Mouse (Mus musculus) myocyte (in vitro differentiated cells): ENCODE measurements around the gene Gpr183. TPM values are rescaled to one million over a fixed set of nuclear protein-coding genes. Genes with fewer than 3 reads are reported as not detected.

ENCODE experiments used
- H3K27me3 ChIP-seq: one replicate; pipeline ENCODE4 v1.6.1; 2011; ENCODE audit not compliant: control insufficient read depth, insufficient read depth, insufficient read length
- H3K36me3 ChIP-seq: one replicate; pipeline ENCODE4 v1.6.1; 2011; ENCODE audit not compliant: control insufficient read depth, insufficient read depth
- H3K4me2 ChIP-seq: one replicate; pipeline ENCODE4 v1.6.1; 2011; ENCODE audit warnings: low read depth, control low read depth
- H3K4me3 ChIP-seq: one replicate; pipeline ENCODE4 v1.5.1; 2011; ENCODE audit warnings: mild to moderate bottlenecking, control low read depth, moderate library complexity
- H3K79me2 ChIP-seq: one replicate; pipeline ENCODE4 v1.6.1; 2011; ENCODE audit not compliant: control insufficient read depth, insufficient read depth
- H3ac ChIP-seq: one replicate; pipeline ENCODE4 v1.6.1; 2011; ENCODE audit not compliant: control insufficient read depth, insufficient read length
- CEBPB ChIP-seq: IDR thresholded peaks from 2 replicates; pipeline ENCODE4 v1.6.1; 2011; ENCODE audit warnings: mild to moderate bottlenecking, moderate library complexity; ENCODE audit not compliant: poor library complexity, insufficient read depth, severe bottlenecking
- E2F4 ChIP-seq: IDR thresholded peaks from one replicate; pipeline ENCODE4 v1.6.1; 2011; ENCODE audit warnings: mild to moderate bottlenecking, control low read depth, moderate library complexity; ENCODE audit not compliant: insufficient read depth
- MAX ChIP-seq: IDR thresholded peaks from one replicate; pipeline ENCODE4 v1.6.1; 2011; ENCODE audit warnings: low read depth, mild to moderate bottlenecking, control low read depth
- MYOD1 ChIP-seq, 3 experiments: IDR thresholded peaks; one replicate each; pipeline ENCODE4 v1.6.1; 2011; ENCODE audit warnings: control low read depth in 2 of 3, low read depth in 2 of 3, mild to moderate bottlenecking in 2 of 3, moderate library complexity in 1 of 3; ENCODE audit not compliant: insufficient read length in 2 of 3, control insufficient read depth in 1 of 3
- MYOG ChIP-seq, 3 experiments: IDR thresholded peaks; one replicate each; pipeline ENCODE4 v1.6.1; 2011; ENCODE audit warnings: control low read depth in 2 of 3, low read depth in 2 of 3, mild to moderate bottlenecking in 2 of 3; ENCODE audit not compliant: insufficient read length in 2 of 3, control insufficient read depth in 1 of 3, insufficient read depth in 1 of 3
- POLR2A ChIP-seq: IDR thresholded peaks from one replicate; pipeline ENCODE4 v1.6.1; 2011; ENCODE audit warnings: low read depth, mild to moderate bottlenecking, control low read depth, moderate library complexity; ENCODE audit not compliant: insufficient read length
- POLR2AphosphoS2 ChIP-seq: IDR thresholded peaks from one replicate; pipeline ENCODE4 v1.6.1; 2011; ENCODE audit warnings: low read depth, control low read depth; ENCODE audit not compliant: insufficient read length
- REST ChIP-seq: IDR thresholded peaks from one replicate; pipeline ENCODE4 v1.6.1; 2011; ENCODE audit warnings: mild to moderate bottlenecking, control low read depth, moderate library complexity; ENCODE audit not compliant: insufficient read depth, insufficient read length
- SRF ChIP-seq: IDR thresholded peaks from one replicate; pipeline ENCODE4 v1.6.1; 2011; ENCODE audit warnings: low read depth; ENCODE audit not compliant: control insufficient read depth, insufficient read length
- TCF12 ChIP-seq: IDR thresholded peaks from one replicate; pipeline ENCODE4 v1.6.1; 2011; ENCODE audit warnings: mild to moderate bottlenecking, control low read depth; ENCODE audit not compliant: poor library complexity, insufficient read depth, severe bottlenecking
- TCF3 ChIP-seq: IDR thresholded peaks from one replicate; pipeline ENCODE4 v1.6.1; 2011; ENCODE audit warnings: low read depth, control low read depth; ENCODE audit not compliant: insufficient read length
- USF1 ChIP-seq: IDR thresholded peaks from one replicate; pipeline ENCODE4 v1.6.1; 2011; ENCODE audit warnings: low read depth, mild to moderate bottlenecking, control low read depth, moderate library complexity
- polyA plus RNA-seq: library from polyadenylated mRNA; unstranded; fragments of >200 nt; fragmentation: generic; extraction: Trizol; gene quantifications from one replicate; pipeline ENCODE4 v1.2.1, GENCODE M21; 2012; ENCODE audit warnings: missing spikeins

Gene Gpr183
- polyA plus RNA-seq, 1 experiment: 0.02 TPM

- no peak for TF ChIP-seq MAX
- no peak for TF ChIP-seq POLR2AphosphoS2
- no peak for TF ChIP-seq TCF3
- no peak for TF ChIP-seq POLR2A
- TF ChIP-seq TCF12: no peak
- no peak for TF ChIP-seq MYOG (IDR thresholded peaks at IDR 0.05; ENCODE audit: control insufficient read depth in 1 of 3, insufficient read depth in 1 of 3, insufficient read length in 2 of 3, low read depth in 2 of 3)
- TF ChIP-seq REST: no peak
- no peak for TF ChIP-seq MYOD1 (IDR thresholded peaks at IDR 0.05; ENCODE audit: control insufficient read depth in 1 of 3, insufficient read length in 2 of 3, low read depth in 2 of 3)
- TF ChIP-seq USF1: no peak
- TF ChIP-seq E2F4: no peak
- TF ChIP-seq CEBPB: no peak
- TF ChIP-seq SRF: no peak
- Histone ChIP-seq H3ac (no peak overlapping the region), H3K4me2 (no peak overlapping the region), H3K4me3 (no peak overlapping the region), H3K27me3 (no peaks in the 10 kb centered on the region), H3K79me2 (no peaks in the 10 kb centered on the region), H3K36me3 (no peaks in the 10 kb centered on the region)
Observed at GRCm38 (mm10) chr14:121916311-121917094, 48.5 kb downstream of the Gpr183 start.

- no peaks in the 10 kb centered on the region for H3K36me3 ChIP-seq
- H3K79me2 ChIP-seq: no peaks in the 10 kb centered on the region
- TF ChIP-seq E2F4: no peak
- no peak for TF ChIP-seq MAX
- no peak for TF ChIP-seq TCF12
- no peak for TF ChIP-seq MYOD1 (IDR thresholded peaks at IDR 0.05; ENCODE audit: control insufficient read depth in 1 of 3, insufficient read length in 2 of 3, low read depth in 2 of 3)
- no peak within 1 kb of the TSS for H3K4me2 ChIP-seq
- no peak within 1 kb of the TSS for H3K4me3 ChIP-seq
- no peaks in the 10 kb centered on the region for H3K27me3 ChIP-seq
- no peak within 1 kb of the TSS for H3ac ChIP-seq
Observed at GRCm38 (mm10) chr14:121915621-121916020, 49.4 kb downstream of the Gpr183 start, which contains the start of gene Gpr18. Gene Gpr18, minus strand, starts transcription at chr14:121915781.

- H3K4me3 ChIP-seq: no peak overlapping the region
- no peaks in the 10 kb centered on the region for H3K36me3 ChIP-seq
- H3K4me2 ChIP-seq: no peak overlapping the region
- H3K27me3 ChIP-seq: no peaks in the 10 kb centered on the region
- TF ChIP-seq MYOG (IDR thresholded peaks at IDR 0.05; ENCODE audit: control insufficient read depth in 1 of 3, insufficient read depth in 1 of 3, insufficient read length in 2 of 3, low read depth in 2 of 3) (no peak), POLR2AphosphoS2 (no peak), TCF12 (no peak), MYOD1 (IDR thresholded peaks at IDR 0.05; ENCODE audit: control insufficient read depth in 1 of 3, insufficient read length in 2 of 3, low read depth in 2 of 3) (no peak), USF1 (no peak), REST (no peak), SRF (no peak), TCF3 (no peak), CEBPB (no peak), POLR2A (no peak), MAX (no peak), E2F4 (no peak)
- H3ac ChIP-seq: no peak overlapping the region
- H3K79me2 ChIP-seq: no peaks in the 10 kb centered on the region
Observed at GRCm38 (mm10) chr14:121915143-121915542, 49.9 kb downstream of the Gpr183 start.

GRCm38 (mm10) chr14:121912501-121912900 is 52.5 kb downstream of the Gpr183 start:
- Histone ChIP-seq H3K4me2 (no peak overlapping the region), H3ac (no peak overlapping the region), H3K27me3 (no peaks in the 10 kb centered on the region), H3K36me3 (peaks cover 10% of the 10 kb centered on the region), H3K4me3 (no peak overlapping the region), H3K79me2 (no peaks in the 10 kb centered on the region)
- TF ChIP-seq POLR2A: no peak

GRCm38 (mm10) chr14:121909868-121910267 is 55.1 kb downstream of the Gpr183 start:
- H3K27me3 ChIP-seq: no peaks in the 10 kb centered on the region
- no peaks in the 10 kb centered on the region for H3K79me2 ChIP-seq
- H3K4me3 ChIP-seq: no peak overlapping the region
- peaks cover 13% of the 10 kb centered on the region for H3K36me3 ChIP-seq
- no peak for TF ChIP-seq USF1
- no peak for TF ChIP-seq POLR2A
- no peak for TF ChIP-seq CEBPB
- TF ChIP-seq SRF: no peak
- TF ChIP-seq MAX: no peak
- TF ChIP-seq MYOG (IDR thresholded peaks at IDR 0.05; ENCODE audit: control insufficient read depth in 1 of 3, insufficient read depth in 1 of 3, insufficient read length in 2 of 3, low read depth in 2 of 3): no peak
- TF ChIP-seq REST: no peak
- no peak overlapping the region for H3K4me2 ChIP-seq
- no peak overlapping the region for H3ac ChIP-seq
